Mouse (Mus musculus) cortical plate, adult 2 months (tissue): ENCODE measurements at regions not wholly inside any gene's neighbourhood (a gene's known extent, or its start where the extent isn't known, plus 50 kb on each side); places are given as distances from the start of the nearest gene placed in this dataset.

Source experiments
- CTCF ChIP-seq: fragments of 200-500 bp; IDR thresholded peaks from 2 replicates; pipeline ENCODE4 v1.5.1; 2011; ENCODE audit warnings: mild to moderate bottlenecking, control low read depth, low read length; ENCODE audit not compliant: insufficient read depth; ENCODE audit errors: extremely low read depth
- POLR2A ChIP-seq: fragments of 200-500 bp; IDR thresholded peaks from 2 replicates; pipeline ENCODE4 v1.6.1; 2011; ENCODE audit warnings: mild to moderate bottlenecking, low read length, control low read depth; ENCODE audit not compliant: insufficient read depth; ENCODE audit errors: extremely low read depth

DNA sequence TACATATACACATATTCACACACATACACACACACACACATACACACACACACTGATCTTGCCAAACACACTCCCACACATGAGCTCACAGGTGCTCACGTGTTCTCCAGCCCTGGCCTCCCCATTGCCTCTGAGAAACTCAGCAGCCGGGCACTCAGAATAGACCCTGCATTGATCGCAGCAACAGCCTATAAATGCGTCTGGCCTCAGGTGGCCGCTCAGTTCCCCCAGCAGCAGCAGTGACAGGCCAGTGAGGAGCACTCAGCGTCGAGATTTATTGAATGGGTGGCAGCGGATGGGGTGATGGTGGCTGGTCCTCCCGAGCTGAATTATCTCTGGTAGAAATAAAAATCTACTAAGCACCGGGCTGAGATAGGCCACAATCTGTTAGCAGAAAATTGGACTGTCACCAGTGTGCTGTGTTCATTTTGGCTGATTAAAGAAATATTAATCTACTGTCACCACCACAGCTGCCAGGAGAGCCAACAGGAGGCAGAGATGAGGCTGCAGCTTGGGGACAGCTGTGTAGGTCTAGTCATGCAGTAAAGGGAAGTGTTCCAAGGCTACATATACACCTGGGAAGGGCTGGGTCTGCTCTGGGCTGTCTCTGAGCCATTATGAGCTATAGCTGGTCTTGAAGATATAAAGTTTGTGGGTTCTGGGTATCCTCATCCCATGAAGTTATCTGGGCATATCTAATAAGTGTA, 80.4 kb upstream of the Ttc34 start:
- TF ChIP-seq CTCF (no peak), POLR2A (no peak)
